Mouse (Mus musculus): Measurements from ENCODE around the gene Gas2.
A peak's percentile ranks its signal among the peaks of the same experiment; 100 is the strongest.

Gas2 gene

DNA sequence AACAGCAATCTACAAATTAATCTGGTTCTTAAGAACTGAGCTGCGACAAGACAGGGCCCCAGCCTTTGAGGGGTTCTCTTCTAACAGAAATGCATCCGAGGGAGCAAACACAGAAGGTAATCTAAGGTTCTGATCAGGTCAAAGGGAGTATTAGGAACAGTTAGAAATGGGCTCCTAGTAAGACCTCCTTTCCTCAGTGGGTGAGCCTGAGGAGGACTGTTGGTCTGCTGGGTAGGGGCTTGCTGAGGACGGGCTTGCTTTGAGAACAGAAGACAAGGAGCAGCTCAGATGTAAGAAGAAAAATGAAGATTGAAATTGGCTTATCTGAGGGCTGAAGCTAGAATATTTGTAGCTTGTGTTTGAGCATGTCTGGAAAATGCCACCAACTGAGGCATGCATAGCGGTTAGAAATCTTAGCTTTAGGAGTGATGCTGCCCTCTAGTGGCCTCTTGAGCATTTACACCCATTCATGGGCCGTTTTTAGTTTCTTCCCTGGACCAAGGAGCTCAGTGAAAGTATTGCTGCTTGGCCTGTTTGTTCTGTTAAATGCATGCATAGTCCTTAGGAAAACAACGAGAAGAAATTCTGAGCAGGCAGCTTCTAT, 110.5 kb downstream of the Gas2 start:
- DNase-seq = peak; percentile 24

DNA sequence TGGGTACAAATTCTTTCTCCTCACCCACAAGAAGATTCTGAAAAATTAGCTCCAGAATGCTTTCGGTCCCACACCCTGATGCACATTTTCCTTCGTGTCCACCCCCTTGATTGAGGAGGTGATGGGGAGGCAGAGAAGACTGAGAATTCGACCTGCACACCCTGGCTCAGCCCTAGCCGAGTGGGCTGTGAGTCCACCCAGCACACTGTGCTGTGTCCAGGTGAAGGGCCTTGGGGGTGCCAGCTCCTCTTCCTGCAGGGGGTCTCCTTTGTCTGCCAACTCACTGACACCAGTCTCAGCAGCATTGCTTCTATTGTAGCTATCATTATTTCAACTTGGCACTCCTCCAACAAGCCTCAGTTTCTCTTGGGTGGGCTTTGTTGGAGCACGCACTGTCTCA, 111.3 kb downstream of the Gas2 start:
- no peak for DNase-seq

DNA sequence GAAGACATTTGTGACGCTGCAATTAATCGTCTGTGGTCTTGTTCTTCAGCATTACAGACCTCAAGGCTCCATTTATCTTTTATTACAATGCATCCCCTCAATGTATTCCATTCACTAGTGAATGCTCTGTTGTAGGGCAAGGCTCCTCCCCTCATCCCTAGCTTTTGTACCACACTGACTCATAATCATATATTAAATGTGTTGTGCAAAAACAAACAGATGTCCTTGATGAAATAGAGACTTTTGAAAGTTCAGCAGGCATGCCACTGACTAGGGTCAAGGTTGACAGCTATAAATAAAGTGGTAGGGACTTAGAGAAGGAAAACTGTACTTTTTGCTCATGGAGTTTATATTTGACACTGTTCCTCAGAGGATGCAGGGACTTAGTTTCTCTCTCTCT, 111.7 kb downstream of the Gas2 start:
- DNase-seq = no peak

DNA sequence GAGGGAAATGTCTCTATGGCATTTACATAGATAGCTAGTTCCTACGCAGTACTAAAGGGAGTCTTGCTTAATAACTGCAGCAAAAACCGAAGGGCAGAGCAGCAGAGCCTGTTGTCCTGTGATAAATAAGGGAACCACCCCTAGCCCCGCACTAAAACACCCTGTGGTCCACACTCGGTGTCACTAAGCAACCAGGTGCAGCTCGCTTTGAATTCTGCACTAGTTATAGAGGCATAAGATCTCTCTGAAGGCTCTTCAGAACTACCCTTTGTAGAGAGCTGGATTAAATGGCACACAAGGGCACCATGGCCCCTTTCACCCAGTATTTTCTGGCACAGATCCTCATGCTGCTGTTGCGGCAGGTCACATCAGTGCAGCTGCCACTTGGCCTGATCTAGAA, 113.4 kb downstream of the Gas2 start:
- no peak for DNase-seq

DNA sequence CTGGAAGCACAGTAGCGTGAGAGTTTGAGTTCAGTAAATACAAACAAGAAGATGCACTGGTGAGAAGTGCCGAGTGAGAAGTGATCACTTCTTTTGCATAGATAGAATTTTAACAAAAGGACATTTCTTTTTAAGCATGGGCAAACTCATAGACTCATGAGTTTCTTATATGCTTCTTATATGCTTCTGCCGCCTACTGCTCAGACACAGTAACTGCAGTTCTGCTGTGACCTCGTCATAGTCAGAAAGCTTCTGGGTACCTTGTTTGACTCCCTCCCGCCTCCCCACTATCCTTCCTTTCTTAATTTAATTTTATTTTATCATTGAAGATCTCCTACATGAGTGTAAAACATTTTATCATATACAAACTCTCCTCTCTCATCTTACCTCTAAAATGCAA, 117.5 kb downstream of the Gas2 start:
- DNase-seq = peak; percentile 44

DNA sequence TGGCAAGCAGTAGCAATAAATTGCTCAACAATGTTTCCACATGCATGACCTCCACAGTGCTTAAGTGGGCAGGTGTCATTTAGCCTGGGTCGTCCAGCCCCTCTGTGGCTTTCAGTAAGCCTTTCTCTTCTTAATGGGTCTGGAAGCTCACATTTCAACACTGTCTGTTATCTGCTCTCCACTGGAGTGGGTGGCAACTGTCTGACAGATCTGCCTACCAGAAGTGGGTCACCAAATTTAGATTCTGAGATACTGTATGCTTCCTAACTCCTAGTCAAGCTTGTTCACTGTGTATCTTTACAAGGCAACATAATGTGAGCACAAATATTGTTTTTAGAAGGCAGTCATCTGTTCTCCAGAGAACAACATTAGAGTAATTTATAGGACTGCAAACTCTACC, 120.5 kb downstream of the Gas2 start:
- peak; percentile 38 for DNase-seq

DNA sequence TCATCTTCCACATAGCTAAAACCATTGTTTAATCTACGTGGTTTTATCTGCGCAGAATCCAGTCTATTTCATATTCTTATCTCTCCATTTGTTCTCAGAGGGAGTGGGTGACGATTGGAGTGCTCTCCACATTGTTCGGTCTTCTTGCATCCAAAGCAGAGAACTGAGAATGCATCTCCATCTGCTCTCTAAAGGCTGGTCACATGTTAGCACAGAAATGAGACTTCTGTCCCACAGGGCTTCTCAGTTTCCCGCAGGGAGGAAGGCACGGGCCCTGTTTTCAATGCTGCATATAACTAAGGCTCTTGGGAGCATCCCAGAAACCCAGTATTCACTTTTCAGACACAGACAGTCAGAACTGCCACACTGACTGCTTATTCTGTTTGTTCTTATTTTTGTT, 123.9 kb downstream of the Gas2 start:
- no peak for DNase-seq

DNA sequence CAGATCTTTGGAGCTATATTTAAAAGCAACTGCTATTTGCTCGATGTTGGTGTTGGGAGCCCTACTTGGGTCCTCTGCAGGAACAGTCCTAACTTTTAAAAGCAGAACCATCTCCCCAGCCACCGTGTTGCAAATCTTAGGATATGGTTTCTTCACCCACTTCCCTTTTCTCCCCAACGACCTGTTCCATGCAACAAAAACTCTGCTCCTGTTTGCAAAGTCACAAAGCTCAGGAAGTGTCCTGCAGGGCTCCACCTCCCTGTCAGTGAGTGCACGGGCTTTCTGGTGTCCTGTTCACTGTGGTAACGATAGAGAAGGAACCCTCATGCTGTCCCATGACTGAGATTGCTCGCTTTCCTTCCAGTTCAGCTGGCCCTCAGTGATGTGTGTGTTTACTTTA, 125.1 kb downstream of the Gas2 start:
- peak; percentile 32 for DNase-seq

DNA sequence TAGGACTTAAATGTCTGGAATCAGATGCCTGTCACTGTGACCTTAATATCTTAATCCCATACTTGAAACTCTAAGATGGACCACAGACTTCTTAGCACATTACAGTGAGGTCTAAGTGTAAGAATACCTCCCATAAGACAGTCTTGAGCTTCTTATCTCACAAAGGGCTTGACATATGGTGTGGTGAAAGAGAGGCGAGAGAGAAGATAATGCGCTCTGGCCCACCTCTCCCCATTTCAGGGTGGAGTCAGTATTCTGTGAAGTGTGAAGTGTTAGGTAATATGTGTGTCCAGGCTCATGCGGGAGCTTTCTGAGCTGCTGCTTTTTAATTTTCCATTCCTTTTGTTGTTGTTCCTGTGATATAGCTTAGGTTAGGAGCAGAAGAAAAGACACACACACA, 129.2 kb downstream of the Gas2 start:
- peak; percentile 73 for DNase-seq

DNA sequence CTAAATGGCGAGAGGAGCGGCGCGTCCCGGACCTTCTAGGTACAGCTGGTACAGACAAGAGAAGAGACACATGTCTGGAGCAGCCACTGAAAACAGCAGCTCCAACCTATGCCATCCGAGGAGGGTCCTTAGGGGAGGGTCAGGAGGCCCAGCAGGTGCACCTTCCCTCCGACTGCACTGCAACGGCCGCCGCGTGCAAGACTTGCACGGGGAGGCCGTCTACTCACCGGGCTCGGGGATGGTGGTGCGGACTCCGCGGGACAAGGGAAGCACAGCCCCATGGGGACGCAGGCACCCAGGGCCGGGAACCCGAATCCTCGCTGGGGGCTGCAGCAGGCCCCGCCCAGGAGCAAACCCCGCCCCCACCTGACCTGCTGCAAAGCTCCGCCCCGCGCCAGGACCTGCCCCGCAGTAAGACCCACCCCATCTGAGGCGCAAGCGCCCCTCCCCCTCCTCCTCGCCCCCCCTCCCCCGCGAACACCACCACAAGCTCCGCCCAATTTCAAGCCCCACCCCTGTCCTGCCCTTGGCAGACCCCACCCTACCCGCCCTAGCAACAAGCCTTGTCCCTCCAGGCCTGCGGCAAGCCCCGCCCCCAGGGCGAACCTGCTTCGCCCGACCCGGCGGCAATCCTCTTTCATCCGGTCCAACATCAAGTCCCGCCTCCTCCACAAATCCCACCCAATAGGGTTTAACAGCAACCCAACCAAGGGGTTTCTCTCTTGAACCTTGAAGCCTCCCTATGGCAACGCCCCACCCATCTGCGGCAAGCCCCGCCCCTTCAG, 143.9 kb downstream of the Gas2 start, which contains the start of gene Svip:
TSS of gene Svip (minus strand) at position 508 of the 785 bp plus-strand sequence.
- DNase-seq = peak; percentile 99

DNA sequence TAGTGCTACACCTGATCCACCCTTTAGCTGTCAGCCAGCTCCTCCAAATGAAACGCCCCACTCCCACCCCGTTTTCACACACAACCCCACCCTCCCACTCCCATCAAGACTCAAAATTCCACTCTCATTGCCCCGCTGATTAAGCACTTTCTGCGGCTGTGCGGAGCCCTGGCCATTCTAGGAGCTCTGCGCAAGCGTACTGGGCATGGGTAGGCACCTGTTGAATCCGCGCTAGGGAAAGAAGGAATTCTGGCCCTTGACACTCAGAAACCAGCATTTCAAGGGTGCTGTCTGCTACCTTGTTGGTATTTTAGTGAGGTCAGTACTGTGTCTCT, 144.4 kb downstream of the Gas2 start:
- DNase-seq = no peak

DNA sequence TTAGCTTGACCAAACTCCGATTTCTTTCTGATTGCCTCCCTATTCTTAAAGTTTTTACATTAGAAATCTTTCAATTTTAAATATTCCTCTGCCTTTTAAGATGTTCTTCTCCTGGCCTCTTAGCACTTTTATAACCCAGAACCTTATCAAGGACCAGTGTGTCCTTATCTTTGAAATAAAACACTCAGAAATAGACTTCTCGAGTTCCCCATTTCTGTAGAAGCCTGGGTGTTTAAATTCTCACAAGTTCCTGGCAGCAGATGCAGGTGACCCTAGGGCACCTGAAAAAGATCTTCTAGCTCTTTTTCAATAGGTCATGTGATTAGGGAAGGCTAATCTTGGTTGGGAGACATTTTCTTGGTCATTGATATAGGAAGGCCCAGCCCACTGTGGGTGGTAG, 145.3 kb downstream of the Gas2 start:
- no peak for DNase-seq

DNA sequence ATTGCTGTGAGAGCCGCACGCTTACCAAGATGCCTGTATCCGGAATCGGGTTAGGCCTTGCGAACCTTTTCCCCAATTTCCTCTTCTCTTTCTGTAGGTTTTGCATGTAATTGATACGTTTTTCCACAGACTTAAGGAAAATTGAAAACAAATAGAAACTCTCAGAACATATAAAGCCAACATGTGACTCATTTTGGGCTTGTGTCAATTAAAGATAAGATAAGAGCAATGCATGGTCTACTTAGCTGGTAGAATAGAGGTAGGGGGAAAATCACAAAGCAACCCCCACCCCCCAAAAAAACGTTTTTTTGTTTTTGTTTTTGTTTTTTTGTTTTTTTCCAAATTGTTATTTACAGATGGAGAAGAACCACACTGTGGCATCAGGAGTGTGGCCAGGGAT, 151.6 kb downstream of the Gas2 start:
- DNase-seq = no peak

DNA sequence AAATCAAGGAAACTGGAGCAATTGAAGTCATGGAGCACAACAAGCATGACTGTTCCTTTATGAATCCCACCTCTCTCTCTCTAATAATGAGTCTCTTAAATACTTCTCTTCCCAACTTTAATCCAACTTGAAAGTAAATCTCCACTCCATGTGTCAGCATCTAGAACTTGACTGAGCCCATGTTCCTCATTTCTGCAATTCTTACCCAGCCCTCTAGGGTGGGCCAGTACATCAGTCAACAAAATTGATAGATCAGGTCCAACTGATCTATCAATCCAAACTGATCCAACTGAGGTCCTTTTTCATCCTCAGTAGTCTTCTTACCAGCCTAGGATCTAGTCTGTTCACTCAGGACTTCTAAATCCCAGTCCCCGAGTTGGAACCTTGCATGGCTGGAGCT, 153.4 kb downstream of the Gas2 start:
- no peak for DNase-seq

DNA sequence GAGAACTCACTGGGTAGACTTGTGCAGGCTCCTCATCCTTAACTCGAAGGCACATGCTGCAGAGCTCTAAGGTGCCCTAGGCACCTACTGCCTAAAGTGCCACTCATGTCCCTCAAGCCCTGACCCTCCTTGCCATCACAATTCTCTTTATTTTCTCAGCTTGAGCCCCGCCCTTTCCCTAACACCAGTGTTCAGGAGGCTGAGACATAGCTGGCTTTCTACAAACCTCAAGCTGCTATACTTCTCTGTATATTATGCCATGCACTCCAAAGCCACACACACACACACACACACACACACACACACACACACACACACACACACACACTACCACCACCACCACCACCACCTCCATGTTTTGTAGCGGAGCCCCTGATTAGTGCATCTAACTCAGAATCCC, 153.8 kb downstream of the Gas2 start, which contains the start of gene 1700015G11Rik:
TSS of gene 1700015G11Rik (minus strand) at position 101 of the 400 bp plus-strand sequence.
- no peak for DNase-seq

DNA sequence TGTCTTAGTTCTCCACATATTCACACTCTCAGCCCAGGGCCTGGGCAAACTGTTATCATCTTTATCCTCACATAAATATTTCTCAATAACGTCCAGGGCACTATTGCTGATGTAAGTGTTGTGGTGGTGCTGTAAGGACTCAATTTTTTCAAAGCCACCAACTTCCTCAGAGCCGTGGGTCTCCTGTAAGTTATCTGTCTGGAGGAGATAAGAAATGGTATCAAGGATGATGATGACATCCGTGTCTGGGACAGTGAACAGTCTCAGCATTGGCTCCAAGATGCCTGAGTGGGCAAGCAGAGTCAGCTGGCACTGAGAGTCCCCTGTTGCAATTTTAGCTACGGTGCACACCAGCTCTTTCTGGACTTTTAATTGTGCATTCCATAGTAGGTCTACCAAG, 160.2 kb downstream of the Gas2 start:
- DNase-seq = no peak

DNA sequence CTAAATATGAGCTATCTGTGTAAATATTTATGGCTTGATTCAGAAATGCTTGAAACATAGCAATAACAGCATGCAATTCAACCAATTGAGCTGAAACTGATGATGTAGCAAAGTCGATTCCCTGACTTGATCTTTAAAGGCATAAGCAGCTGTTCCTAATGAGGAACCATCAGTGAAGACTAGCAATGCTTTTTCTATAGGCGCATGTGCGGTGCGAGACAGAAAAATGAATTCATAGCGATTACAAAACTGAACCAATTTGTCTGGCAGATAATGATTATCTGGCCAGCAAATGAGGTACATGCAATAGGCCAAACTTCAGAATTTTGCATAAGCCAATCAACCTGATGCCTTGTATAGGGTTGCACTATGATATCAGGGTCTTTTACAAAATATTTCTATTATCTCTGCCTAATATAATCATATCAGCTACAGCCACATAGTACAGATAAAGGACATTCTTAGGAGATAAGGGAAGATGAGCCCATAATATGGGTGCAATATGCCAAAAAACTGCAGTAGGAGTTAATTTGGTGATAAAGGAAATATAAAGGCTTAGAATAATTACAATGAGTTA, 162.3 kb downstream of the Gas2 start:
- DNase-seq = no peak

DNA sequence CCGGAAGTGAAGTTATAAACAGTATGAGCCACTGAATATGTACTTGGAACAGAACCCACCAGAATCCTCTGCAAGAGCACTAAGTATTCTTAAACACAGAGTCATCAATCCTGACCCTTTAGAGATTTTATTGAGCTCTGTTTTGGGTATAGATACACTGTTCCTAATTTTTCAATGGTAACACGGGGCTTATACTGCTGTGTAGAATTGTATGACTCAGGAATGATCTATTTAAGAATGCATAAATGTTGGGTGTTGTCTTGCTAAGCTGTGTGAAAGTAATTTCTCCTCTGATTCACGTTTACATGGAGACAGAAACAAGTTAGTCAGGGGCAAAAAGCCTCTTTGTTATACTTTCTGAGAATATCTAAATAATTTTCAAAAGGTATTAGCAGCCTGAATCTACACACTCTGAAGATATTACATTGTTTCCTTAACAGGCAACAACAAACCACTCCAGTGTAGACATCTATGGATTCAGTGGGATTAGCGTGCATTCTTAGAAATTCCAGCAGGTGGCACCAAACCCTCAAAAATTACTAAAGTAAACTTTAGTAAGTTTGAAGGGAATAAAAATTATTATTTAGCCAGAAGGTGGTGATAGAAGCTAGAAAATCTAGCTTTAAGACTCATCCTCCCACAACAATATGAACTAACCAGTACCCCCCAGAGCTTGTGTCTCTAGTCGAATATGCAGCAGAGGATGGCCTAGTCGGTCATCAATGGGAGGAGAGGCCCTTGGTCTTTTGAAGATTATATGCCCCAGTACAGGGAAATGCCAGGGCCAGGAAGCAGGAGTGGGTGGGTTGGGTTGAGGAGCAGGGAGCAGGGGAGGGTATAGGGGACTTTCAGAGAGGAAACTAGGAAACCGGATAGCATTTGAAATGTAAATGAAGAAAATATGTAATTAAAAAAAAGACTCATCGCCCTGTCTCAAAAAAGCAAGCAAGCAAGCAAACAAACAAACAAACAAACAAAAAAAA, 176.1 kb downstream of the Gas2 start:
- peak; percentile 9 for DNase-seq
